In the genomic region with DNA sequence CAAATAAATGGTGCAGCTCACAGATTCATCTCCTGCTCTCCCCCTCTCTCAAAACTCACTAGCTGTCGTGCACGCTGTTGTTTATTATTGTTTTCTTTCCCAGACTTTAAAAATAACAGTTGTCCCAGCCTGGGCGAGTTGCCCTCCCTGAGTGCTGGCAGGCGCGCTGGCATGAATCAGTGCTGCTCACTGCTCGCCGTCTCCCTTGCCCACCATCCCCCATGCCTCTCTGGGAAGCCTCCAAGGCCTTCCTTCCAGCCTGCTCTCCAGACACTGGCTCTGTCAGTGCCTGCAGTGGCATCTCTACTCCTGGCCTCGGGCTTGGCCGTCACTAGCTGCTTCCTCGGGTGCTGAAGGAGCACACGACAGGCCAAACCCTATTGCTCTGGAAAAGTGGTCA, we compare ENCODE assay signal across 10 mouse cellular contexts. TPM values are rescaled to one million over a fixed set of nuclear protein-coding genes. Genes with fewer than 3 reads are reported as not detected.
DNase-seq lines count a peak whose midpoint lies in the region; ATAC-seq and TF ChIP-seq lines count a peak whose summit lies in the region.
"Had no signal": no experiment of that assay in that cellular context is flagged by ENCODE, and none has a peak within 500 bp of the region (broad histone marks: within the 10 kb centered on the region; RNA-seq: fewer than 3 reads in every experiment).

No protein-coding gene starts in this region.

- no peaks in the 10 kb centered on the region for H3K27me3 ChIP-seq in midbrain, postnatal 0 days (ENCODE audit: insufficient read depth, low read length)
- no peaks in the 10 kb centered on the region for H3K27me3 ChIP-seq in midbrain, embryonic 15.5 days (replicated peaks)
- H3K27me3 ChIP-seq: heart, embryonic 13.5 days; megakaryocyte, embryonic 14.5 days had no signal

- intact Hi-C loops in gastrocnemius, postnatal 14 days (cut with DNase I; ENCODE audit: low total_unique reads) = no loop called here
- intact Hi-C loops in left cerebral cortex, postnatal 14 days (cut with DNase I) = no loop called here

- no peaks in the 10 kb centered on the region for H3K4me1 ChIP-seq in midbrain, postnatal 0 days (ENCODE audit: insufficient read depth, low read length)
- peaks cover 3% of the 10 kb centered on the region; the same call in 1 of the 2 replicates for H3K4me1 ChIP-seq in midbrain, embryonic 15.5 days
- H3K4me1 ChIP-seq: heart, embryonic 13.5 days had no signal

- H3K9me3 ChIP-seq in midbrain, postnatal 0 days (ENCODE audit: low read length) = no peaks in the 10 kb centered on the region
- H3K9me3 ChIP-seq in midbrain, embryonic 15.5 days = no peaks in the 10 kb centered on the region
- H3K9me3 ChIP-seq: heart, embryonic 13.5 days; megakaryocyte, embryonic 14.5 days had no signal

- TF ChIP-seq CTCF in midbrain, postnatal 0 days (IDR thresholded peaks at IDR 0.05) = no peak

- DNase-seq in midbrain, postnatal 0 days (ENCODE audit: low spot score) = peak; percentile 70
- DNase-seq in cerebellum, adult 11-12 months = peak; percentile 87
- peak; percentile 82 for DNase-seq in gastrocnemius, postnatal 14 days
- peak; percentile 72 to 75 for DNase-seq in left cerebral cortex, postnatal 14 days (ENCODE audit: low spot score in 2 of 2)
- no peak for DNase-seq in urinary bladder, postnatal 25 days (ENCODE audit: low spot score)
- no peak for DNase-seq in T-cell, adult 2 months (ENCODE audit: low spot score)
- no peak for DNase-seq in kidney, adult 8-10 months

- H3K27ac ChIP-seq in midbrain, postnatal 0 days (ENCODE audit: low read depth, low read length) = no peak overlapping the region; the same call in 1 of the 2 replicates
- H3K27ac ChIP-seq in midbrain, embryonic 15.5 days = no peak overlapping the region
- H3K27ac ChIP-seq: heart, embryonic 13.5 days had no signal

- peak; percentile 51; the same call in 1 of the 2 replicates for ATAC-seq in midbrain, postnatal 0 days (ENCODE audit: low FRiP score)
- no peak for ATAC-seq in midbrain, embryonic 15.5 days (replicated peaks)

- no peak overlapping the region for H3K9ac ChIP-seq in midbrain, postnatal 0 days (replicated peaks; ENCODE audit: low read length, poor library complexity, severe bottlenecking)
- no peak overlapping the region for H3K9ac ChIP-seq in midbrain, embryonic 15.5 days
- H3K9ac ChIP-seq: heart, embryonic 13.5 days had no signal

- H3K4me2 ChIP-seq in midbrain, postnatal 0 days (ENCODE audit: low read depth, low read length, poor library complexity, severe bottlenecking) = no peak overlapping the region
- no peak overlapping the region for H3K4me2 ChIP-seq in midbrain, embryonic 15.5 days
- H3K4me2 ChIP-seq: heart, embryonic 13.5 days had no signal

- 67% methylated on average over 11 of the region's 11 CpGs for WGBS in midbrain, postnatal 0 days
- 80% methylated on average over 11 of the region's 11 CpGs for whole genome bisulfite sequencing in midbrain, embryonic 15.5 days

- no peaks in the 10 kb centered on the region for H3K36me3 ChIP-seq in midbrain, postnatal 0 days (ENCODE audit: insufficient read depth, low read length)
- no peaks in the 10 kb centered on the region for H3K36me3 ChIP-seq in midbrain, embryonic 15.5 days (replicated peaks)
- H3K36me3 ChIP-seq: heart, embryonic 13.5 days had no signal

- H3K4me3 ChIP-seq in midbrain, postnatal 0 days (ENCODE audit: low read depth, low read length) = no peak overlapping the region
- no peak overlapping the region for H3K4me3 ChIP-seq in midbrain, embryonic 15.5 days
- H3K4me3 ChIP-seq: heart, embryonic 13.5 days; megakaryocyte, embryonic 14.5 days had no signal

RNA-seq across cellular contexts. Expression of a gene that starts 48.2 kb away (rescaled TPM):
- total RNA-seq in midbrain, postnatal 0 days (2014; rRNA removed) = 34.5 and 34.7 TPM in 2 replicates
- polyA plus RNA-seq in midbrain, postnatal 0 days (2015; fragmentation: Nextera tagmentation; extraction: Ambion mirVana) = 17.5 and 17.9 TPM in 2 replicates
- 18.8 and 22.2 TPM in 2 replicates for polyA plus RNA-seq in midbrain, embryonic 15.5 days (2015; fragmentation: Nextera tagmentation; extraction: Ambion mirVana)
- 10 to 100 TPM; 14.4 to 18.6 TPM for total RNA-seq in gastrocnemius, postnatal 14 days (2021)
- total RNA-seq in left cerebral cortex, postnatal 14 days (2021) = 10 to 100 TPM; 21.4 TPM

Comparison
In these comparisons a context has a peak if more than half of its experiments do, and no peak if none do; other contexts are left out.
1. DNase-seq: peak in midbrain, postnatal 0 days (single experiment), cerebellum, adult 11-12 months (single experiment), gastrocnemius, postnatal 14 days (single experiment) and left cerebral cortex, postnatal 14 days (2 of 2); none in urinary bladder, postnatal 25 days (single experiment), T-cell, adult 2 months (single experiment) and kidney, adult 8-10 months (0 of 2).